Mouse (Mus musculus): Measurements from ENCODE around the gene Slc1a1. TPM values are rescaled to one million over a fixed set of nuclear protein-coding genes. Genes with fewer than 3 reads are reported as not detected.

The Slc1a1 gene
- total and polyA plus RNA-seq, 3 experiments: 1.3 to 2.9 (median 2.2) TPM

DNA sequence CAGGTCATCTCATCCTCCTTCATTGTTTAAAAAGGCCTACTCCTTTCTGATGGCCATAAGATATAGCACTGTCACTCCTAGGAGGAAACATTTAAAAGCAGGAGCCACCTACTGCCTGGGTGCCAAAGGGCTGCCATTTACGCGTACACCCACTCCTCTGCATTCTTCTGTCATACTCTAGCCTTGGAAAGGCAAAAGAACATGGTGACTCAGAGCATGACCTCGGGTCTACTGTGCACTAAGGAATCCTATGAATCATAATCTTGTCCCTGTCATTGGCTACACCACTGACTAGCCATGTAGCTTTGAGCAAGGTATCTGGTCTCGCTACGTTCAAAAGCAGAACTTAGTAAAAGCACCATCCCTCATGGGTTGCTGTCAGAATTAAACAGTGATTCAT, 91.5 kb downstream of the Slc1a1 start:
- intact Hi-C loops (cut with DNase I): no loop called here
- TF ChIP-seq POLR2A (IDR thresholded peaks at IDR 0.05; ENCODE audit: insufficient read depth, low read depth, low read length): no peak
- no peak for TF ChIP-seq EP300 (IDR thresholded peaks at IDR 0.05; ENCODE audit: insufficient read depth, low read depth, low read length)
- no peak for TF ChIP-seq CTCF (IDR thresholded peaks at IDR 0.05)
- Histone ChIP-seq H3K4me1 (ENCODE audit: control insufficient read depth, insufficient read depth, low read length) (no peaks in the 10 kb centered on the region), H3K27ac (no peak overlapping the region), H3K9ac (ENCODE audit: low read depth, low read length) (no peak overlapping the region), H3K27me3 (ENCODE audit: control insufficient read depth, insufficient read depth, low read length) (no peaks in the 10 kb centered on the region), H3K4me3 (no peak overlapping the region), H3K79me2 (replicated peaks; ENCODE audit: control insufficient read depth, insufficient read depth, low read length) (no peaks in the 10 kb centered on the region), H3K36me3 (ENCODE audit: control insufficient read depth, insufficient read depth, low read length) (no peaks in the 10 kb centered on the region)
- WGBS: 91% methylated on average over 5 of the region's 5 CpGs
- no peak for DNase-seq

DNA sequence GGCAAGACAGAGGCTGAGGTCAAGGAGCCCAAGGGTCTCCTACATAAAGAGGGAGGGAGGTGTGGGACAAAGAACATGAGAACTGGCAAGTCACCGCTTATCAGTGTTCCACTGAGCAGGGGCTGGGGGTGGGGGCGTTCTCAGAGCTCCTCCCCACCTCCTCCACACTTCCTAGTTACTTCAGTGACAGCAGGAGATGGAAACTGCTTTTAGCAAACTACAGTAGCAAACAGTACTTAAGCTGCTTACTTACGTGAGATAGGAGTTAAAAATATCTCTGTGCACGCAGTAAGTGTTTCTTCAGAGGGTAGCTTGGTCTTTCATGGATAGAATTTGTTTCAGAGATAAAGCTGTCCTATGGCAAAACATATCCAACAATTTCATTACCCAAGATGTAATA, 92.5 kb downstream of the Slc1a1 start:
- TF ChIP-seq CTCF (IDR thresholded peaks at IDR 0.05) (no peak), EP300 (IDR thresholded peaks at IDR 0.05; ENCODE audit: insufficient read depth, low read depth, low read length) (no peak), POLR2A (IDR thresholded peaks at IDR 0.05; ENCODE audit: insufficient read depth, low read depth, low read length) (no peak)
- intact Hi-C loops (cut with DNase I): no loop called here
- no peaks in the 10 kb centered on the region for H3K27me3 ChIP-seq (ENCODE audit: control insufficient read depth, insufficient read depth, low read length)
- H3K27ac ChIP-seq: no peak overlapping the region
- no peak for DNase-seq
- H3K4me3 ChIP-seq: no peak overlapping the region
- no peaks in the 10 kb centered on the region for H3K4me1 ChIP-seq (ENCODE audit: control insufficient read depth, insufficient read depth, low read length)
- no peaks in the 10 kb centered on the region for H3K79me2 ChIP-seq (replicated peaks; ENCODE audit: control insufficient read depth, insufficient read depth, low read length)
- H3K9ac ChIP-seq (ENCODE audit: low read depth, low read length): no peak overlapping the region
- H3K36me3 ChIP-seq (ENCODE audit: control insufficient read depth, insufficient read depth, low read length): no peaks in the 10 kb centered on the region
- 11% methylated on average over 4 of the region's 4 CpGs for WGBS

DNA sequence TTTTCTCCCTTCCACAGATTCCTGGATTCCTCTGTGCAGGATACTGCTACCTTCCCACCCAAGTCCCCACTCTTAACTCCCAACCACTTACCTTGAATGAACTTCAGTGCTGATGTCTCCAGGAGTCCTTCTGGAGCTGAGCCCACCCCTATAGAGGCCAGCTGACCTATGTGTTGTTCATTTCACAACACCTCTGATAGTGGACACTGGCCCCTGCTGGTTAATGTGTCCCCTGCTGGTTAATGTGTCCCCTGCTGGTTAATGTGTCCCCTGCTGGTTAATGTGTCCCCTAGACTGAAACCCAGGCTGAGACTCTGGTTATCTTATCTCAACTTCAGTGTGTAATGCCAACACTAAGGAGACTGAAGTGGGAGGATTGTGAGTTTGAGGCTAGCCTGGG, 94.2 kb downstream of the Slc1a1 start:
- TF ChIP-seq EP300 (IDR thresholded peaks at IDR 0.05; ENCODE audit: insufficient read depth, low read depth, low read length) (no peak), CTCF (IDR thresholded peaks at IDR 0.05) (no peak), POLR2A (IDR thresholded peaks at IDR 0.05; ENCODE audit: insufficient read depth, low read depth, low read length) (no peak)
- no peaks in the 10 kb centered on the region for H3K4me1 ChIP-seq (ENCODE audit: control insufficient read depth, insufficient read depth, low read length)
- intact Hi-C loops (cut with DNase I): no loop called here

DNA sequence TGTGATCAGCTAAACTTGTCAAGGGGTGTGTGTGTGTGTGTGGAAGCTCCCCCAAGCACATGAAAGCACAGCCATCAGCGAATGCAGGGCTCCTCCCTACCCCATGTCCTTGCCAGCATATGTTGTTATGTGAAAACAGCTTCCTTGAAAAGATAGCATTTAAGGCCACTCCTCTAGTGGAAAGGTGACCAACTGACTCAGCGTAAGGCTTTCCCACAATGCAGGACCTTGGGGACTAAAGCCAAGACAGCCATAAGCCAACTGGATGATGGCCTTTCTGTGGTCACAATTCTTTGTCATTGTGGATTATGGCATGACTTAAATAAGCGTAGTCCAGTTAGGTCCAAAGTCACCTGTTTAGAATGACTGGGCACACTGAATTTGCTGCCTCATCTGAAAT, 100.0 kb downstream of the Slc1a1 start:
- Histone ChIP-seq H3K36me3 (ENCODE audit: control insufficient read depth, insufficient read depth, low read length) (no peaks in the 10 kb centered on the region), H3K79me2 (replicated peaks; ENCODE audit: control insufficient read depth, insufficient read depth, low read length) (no peaks in the 10 kb centered on the region), H3K4me1 (ENCODE audit: control insufficient read depth, insufficient read depth, low read length) (peaks cover 1% of the 10 kb centered on the region; the same call in 1 of the 2 replicates), H3K9ac (ENCODE audit: low read depth, low read length) (no peak overlapping the region), H3K4me3 (no peak overlapping the region), H3K27ac (no peak overlapping the region), H3K27me3 (ENCODE audit: control insufficient read depth, insufficient read depth, low read length) (no peaks in the 10 kb centered on the region)
- TF ChIP-seq POLR2A (IDR thresholded peaks at IDR 0.05; ENCODE audit: insufficient read depth, low read depth, low read length) (no peak), CTCF (IDR thresholded peaks at IDR 0.05) (no peak), EP300 (IDR thresholded peaks at IDR 0.05; ENCODE audit: insufficient read depth, low read depth, low read length) (no peak)
- DNase-seq: no peak
- intact Hi-C loops (cut with DNase I): no loop called here
- 69% methylated on average over 3 of the region's 3 CpGs for WGBS

More for the DNA sequence above, 94.2 kb downstream of the Slc1a1 start:
- H3K27me3 ChIP-seq (ENCODE audit: control insufficient read depth, insufficient read depth, low read length): no peaks in the 10 kb centered on the region
- no peaks in the 10 kb centered on the region for H3K79me2 ChIP-seq (replicated peaks; ENCODE audit: control insufficient read depth, insufficient read depth, low read length)
- no peak for DNase-seq
- H3K27ac ChIP-seq: no peak overlapping the region
- H3K9ac ChIP-seq (ENCODE audit: low read depth, low read length): no peak overlapping the region
- H3K36me3 ChIP-seq (ENCODE audit: control insufficient read depth, insufficient read depth, low read length): no peaks in the 10 kb centered on the region
- H3K4me3 ChIP-seq: no peak overlapping the region

DNA sequence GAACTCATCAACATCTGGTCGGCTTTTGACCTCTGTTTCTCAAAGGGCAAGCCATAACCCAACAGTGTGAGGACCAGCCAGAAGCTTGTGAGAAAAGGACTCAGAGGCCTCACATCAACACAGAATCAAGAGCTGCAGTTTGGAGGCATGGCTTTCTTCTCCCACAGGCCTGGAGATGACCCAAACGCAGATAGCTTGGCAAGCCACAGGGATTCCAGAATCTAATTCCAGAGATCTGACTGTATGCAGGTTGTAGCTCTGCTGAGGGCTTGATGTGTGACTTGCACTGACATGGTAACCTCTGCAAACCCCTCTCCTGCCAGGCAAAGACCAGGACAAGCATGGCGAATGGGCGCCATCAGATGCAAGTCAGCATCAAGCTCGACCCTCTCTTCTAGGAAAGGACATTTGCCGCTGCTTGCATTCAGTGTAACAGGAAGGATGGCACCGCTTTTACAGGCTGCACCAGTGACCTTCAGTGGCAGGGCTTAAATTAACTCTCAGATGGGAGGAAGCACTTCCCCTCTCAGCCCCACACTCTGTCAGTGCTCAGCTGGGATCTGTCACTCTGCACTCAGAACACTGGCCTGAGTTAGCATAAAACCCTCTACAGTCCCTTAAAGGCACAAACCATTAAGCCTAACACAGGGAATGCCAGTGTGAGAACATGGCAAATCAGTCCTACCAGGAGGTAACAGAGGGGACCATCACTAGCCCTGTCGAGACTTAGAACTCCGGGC, 105.5 kb downstream of the Slc1a1 start:
- H3K79me2 ChIP-seq (replicated peaks; ENCODE audit: control insufficient read depth, insufficient read depth, low read length): no peaks in the 10 kb centered on the region
- no peak overlapping the region for H3K9ac ChIP-seq (ENCODE audit: low read depth, low read length)
- H3K4me1 ChIP-seq (ENCODE audit: control insufficient read depth, insufficient read depth, low read length): peaks cover 4% of the 10 kb centered on the region; the same call in 1 of the 2 replicates
- DNase-seq: peak; percentile 38 to 53
- intact Hi-C loops (cut with DNase I): no loop called here
- WGBS: 30% methylated on average over 9 of the region's 9 CpGs
- H3K4me3 ChIP-seq: no peak overlapping the region
- H3K36me3 ChIP-seq (ENCODE audit: control insufficient read depth, insufficient read depth, low read length): no peaks in the 10 kb centered on the region
- TF ChIP-seq CTCF (IDR thresholded peaks at IDR 0.05) (no peak), POLR2A (IDR thresholded peaks at IDR 0.05; ENCODE audit: insufficient read depth, low read depth, low read length) (0 out of 2 replicates have a peak, but pooled peaks have one; percentile 14), EP300 (IDR thresholded peaks at IDR 0.05; ENCODE audit: insufficient read depth, low read depth, low read length) (0 out of 2 replicates have a peak, but pooled peaks have one; percentile 22)
- H3K27ac ChIP-seq: peak overlapping the region; percentile 58
- no peaks in the 10 kb centered on the region for H3K27me3 ChIP-seq (ENCODE audit: control insufficient read depth, insufficient read depth, low read length)

DNA sequence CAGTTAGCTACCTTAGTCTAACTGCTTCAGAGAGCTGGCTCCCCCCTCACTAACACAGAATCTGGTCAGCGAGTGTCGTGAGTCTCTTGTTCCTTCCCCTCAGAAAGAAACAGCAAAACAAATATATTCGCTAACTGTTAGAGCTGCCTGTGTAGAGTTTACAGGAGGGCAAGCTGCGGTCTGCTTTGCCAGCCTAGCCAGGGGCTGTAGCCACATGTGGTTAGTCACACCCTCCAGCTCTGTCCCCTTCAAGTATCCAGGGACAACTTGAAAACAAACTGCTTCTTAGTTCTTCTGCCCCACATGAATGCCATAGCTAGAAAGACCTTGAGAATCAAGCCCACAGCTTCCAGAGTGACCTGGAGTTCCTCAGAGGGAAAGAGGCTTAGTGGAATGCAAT, 106.4 kb downstream of the Slc1a1 start:
- H3K9ac ChIP-seq (ENCODE audit: low read depth, low read length): no peak overlapping the region
- no peak for DNase-seq
- TF ChIP-seq EP300 (IDR thresholded peaks at IDR 0.05; ENCODE audit: insufficient read depth, low read depth, low read length): no peak
- TF ChIP-seq POLR2A (IDR thresholded peaks at IDR 0.05; ENCODE audit: insufficient read depth, low read depth, low read length): no peak
- TF ChIP-seq CTCF (IDR thresholded peaks at IDR 0.05): no peak
- intact Hi-C loops (cut with DNase I): no loop called here
- H3K27me3 ChIP-seq (ENCODE audit: control insufficient read depth, insufficient read depth, low read length): no peaks in the 10 kb centered on the region
- H3K4me1 ChIP-seq (ENCODE audit: control insufficient read depth, insufficient read depth, low read length): peaks cover 4% of the 10 kb centered on the region; the same call in 1 of the 2 replicates
- no peaks in the 10 kb centered on the region for H3K79me2 ChIP-seq (replicated peaks; ENCODE audit: control insufficient read depth, insufficient read depth, low read length)
- no peaks in the 10 kb centered on the region for H3K36me3 ChIP-seq (ENCODE audit: control insufficient read depth, insufficient read depth, low read length)
- 69% methylated on average over 4 of the region's 4 CpGs for WGBS
- H3K4me3 ChIP-seq: no peak overlapping the region
- peak overlapping the region; percentile 58 for H3K27ac ChIP-seq
